Mouse (Mus musculus): ENCODE measurements around the gene Lrrn4. TPM values are rescaled to one million over a fixed set of nuclear protein-coding genes. Genes with fewer than 3 reads are reported as not detected.

Lrrn4 gene
- polyA plus RNA-seq, 1 experiment from 2014 or later, result 9.5 TPM

GRCm38 (mm10) chr2:132879261-132880044 is 1.2 kb downstream of the Lrrn4 start:
- under 1% methylated on average over 58 of the region's 58 CpGs for WGBS
- ATAC-seq, result peak; percentile 22
- H3K27ac ChIP-seq (ENCODE audit: low read depth, low read length), result no peak overlapping the region
- H3K36me3 ChIP-seq (ENCODE audit: control insufficient read depth, insufficient read depth), result no peaks in the 10 kb centered on the region
- no peaks in the 10 kb centered on the region; the same call in 1 of the 2 replicates for H3K4me1 ChIP-seq (replicated peaks; ENCODE audit: control insufficient read depth, insufficient read depth, low read length)
- no peak overlapping the region for H3K9ac ChIP-seq (ENCODE audit: low read depth, low read length)
- peak overlapping the region; percentile 87 for H3K4me2 ChIP-seq (replicated peaks; ENCODE audit: low read depth)
- H3K4me3 ChIP-seq (ENCODE audit: low read depth, low read length), result peak overlapping the region; percentile 43
- H3K9me3 ChIP-seq (ENCODE audit: control insufficient read depth), result no peaks in the 10 kb centered on the region
- peaks cover 34% of the 10 kb centered on the region for H3K27me3 ChIP-seq (replicated peaks; ENCODE audit: control insufficient read depth, insufficient read depth, low read length)
- TF ChIP-seq CTCF (IDR thresholded peaks at IDR 0.05; ENCODE audit: low read depth), result no peak

GRCm38 (mm10) chr2:132876991-132877390 is 3.7 kb downstream of the Lrrn4 start:
- H3K4me2 ChIP-seq (replicated peaks; ENCODE audit: low read depth), result no peak overlapping the region
- no peaks in the 10 kb centered on the region for H3K36me3 ChIP-seq (ENCODE audit: control insufficient read depth, insufficient read depth)
- no peak overlapping the region for H3K27ac ChIP-seq (ENCODE audit: low read depth, low read length)
- WGBS, result 55% methylated on average over 1 of the region's 1 CpGs
- no peak for ATAC-seq
- no peak for TF ChIP-seq CTCF (IDR thresholded peaks at IDR 0.05; ENCODE audit: low read depth)
- H3K27me3 ChIP-seq (replicated peaks; ENCODE audit: control insufficient read depth, insufficient read depth, low read length), result peaks cover 34% of the 10 kb centered on the region
- H3K9me3 ChIP-seq (ENCODE audit: control insufficient read depth), result no peaks in the 10 kb centered on the region
- H3K4me1 ChIP-seq (replicated peaks; ENCODE audit: control insufficient read depth, insufficient read depth, low read length), result no peaks in the 10 kb centered on the region; the same call in 1 of the 2 replicates
- no peak overlapping the region for H3K4me3 ChIP-seq (ENCODE audit: low read depth, low read length)
- no peak overlapping the region for H3K9ac ChIP-seq (ENCODE audit: low read depth, low read length)

- ATAC-seq, result no peak
- Histone ChIP-seq H3K9me3 (ENCODE audit: control insufficient read depth) (no peaks in the 10 kb centered on the region), H3K27me3 (replicated peaks; ENCODE audit: control insufficient read depth, insufficient read depth, low read length) (peaks cover 10% of the 10 kb centered on the region), H3K36me3 (ENCODE audit: control insufficient read depth, insufficient read depth) (no peaks in the 10 kb centered on the region), H3K27ac (ENCODE audit: low read depth, low read length) (no peak overlapping the region), H3K4me3 (ENCODE audit: low read depth, low read length) (no peak overlapping the region), H3K4me2 (replicated peaks; ENCODE audit: low read depth) (no peak overlapping the region), H3K9ac (ENCODE audit: low read depth, low read length) (no peak overlapping the region), H3K4me1 (replicated peaks; ENCODE audit: control insufficient read depth, insufficient read depth, low read length) (no peaks in the 10 kb centered on the region)
- WGBS, result 78% methylated on average over 10 of the region's 10 CpGs
- no peak for TF ChIP-seq CTCF (IDR thresholded peaks at IDR 0.05; ENCODE audit: low read depth)
These were observed 6.9 kb downstream of the Lrrn4 start for GRCm38 (mm10) chr2:132873657-132874326.

- Histone ChIP-seq H3K4me1 (replicated peaks; ENCODE audit: control insufficient read depth, insufficient read depth, low read length) (no peaks in the 10 kb centered on the region), H3K27ac (ENCODE audit: low read depth, low read length) (no peak overlapping the region), H3K36me3 (ENCODE audit: control insufficient read depth, insufficient read depth) (peaks cover 5% of the 10 kb centered on the region; the same call in 1 of the 2 replicates), H3K9me3 (ENCODE audit: control insufficient read depth) (no peaks in the 10 kb centered on the region), H3K4me2 (replicated peaks; ENCODE audit: low read depth) (0 out of 2 replicates have a peak overlapping the region, but pooled peaks have one; percentile 17), H3K4me3 (ENCODE audit: low read depth, low read length) (no peak overlapping the region), H3K9ac (ENCODE audit: low read depth, low read length) (no peak overlapping the region), H3K27me3 (replicated peaks; ENCODE audit: control insufficient read depth, insufficient read depth, low read length) (no peaks in the 10 kb centered on the region)
- WGBS, result 41% methylated on average over 3 of the region's 3 CpGs
- TF ChIP-seq CTCF (IDR thresholded peaks at IDR 0.05; ENCODE audit: low read depth), result no peak
- ATAC-seq, result peak; percentile 59
These were observed 9.0 kb downstream of the Lrrn4 start for GRCm38 (mm10) chr2:132871663-132872062.

GRCm38 (mm10) chr2:132870286-132870685 is 10.4 kb downstream of the Lrrn4 start:
- WGBS, result 77% methylated on average over 4 of the region's 4 CpGs
- H3K27me3 ChIP-seq (replicated peaks; ENCODE audit: control insufficient read depth, insufficient read depth, low read length), result no peaks in the 10 kb centered on the region
- no peak overlapping the region for H3K9ac ChIP-seq (ENCODE audit: low read depth, low read length)
- no peaks in the 10 kb centered on the region for H3K9me3 ChIP-seq (ENCODE audit: control insufficient read depth)
- H3K4me1 ChIP-seq (replicated peaks; ENCODE audit: control insufficient read depth, insufficient read depth, low read length), result no peaks in the 10 kb centered on the region
- no peak for TF ChIP-seq CTCF (IDR thresholded peaks at IDR 0.05; ENCODE audit: low read depth)
- ATAC-seq, result no peak
- H3K4me2 ChIP-seq (replicated peaks; ENCODE audit: low read depth), result no peak overlapping the region
- H3K36me3 ChIP-seq (ENCODE audit: control insufficient read depth, insufficient read depth), result peaks cover 13% of the 10 kb centered on the region; the same call in 1 of the 2 replicates
- H3K4me3 ChIP-seq (ENCODE audit: low read depth, low read length), result no peak overlapping the region
- no peak overlapping the region for H3K27ac ChIP-seq (ENCODE audit: low read depth, low read length)

- H3K27me3 ChIP-seq (replicated peaks; ENCODE audit: control insufficient read depth, insufficient read depth, low read length), result no peaks in the 10 kb centered on the region
- H3K9ac ChIP-seq (ENCODE audit: low read depth, low read length), result no peak overlapping the region
- ATAC-seq, result no peak
- 89% methylated on average over 5 of the region's 5 CpGs for WGBS
- H3K4me2 ChIP-seq (replicated peaks; ENCODE audit: low read depth), result no peak overlapping the region
- H3K9me3 ChIP-seq (ENCODE audit: control insufficient read depth), result no peaks in the 10 kb centered on the region
- no peak overlapping the region for H3K27ac ChIP-seq (ENCODE audit: low read depth, low read length)
- H3K4me1 ChIP-seq (replicated peaks; ENCODE audit: control insufficient read depth, insufficient read depth, low read length), result no peaks in the 10 kb centered on the region
- TF ChIP-seq CTCF (IDR thresholded peaks at IDR 0.05; ENCODE audit: low read depth), result no peak
- H3K36me3 ChIP-seq (ENCODE audit: control insufficient read depth, insufficient read depth), result peaks cover 17% of the 10 kb centered on the region; the same call in 1 of the 2 replicates
- no peak overlapping the region for H3K4me3 ChIP-seq (ENCODE audit: low read depth, low read length)
These were observed 11.0 kb downstream of the Lrrn4 start for GRCm38 (mm10) chr2:132869682-132870081.

All from intestine, postnatal 0 days (tissue).